Mouse (Mus musculus): ENCODE data around the gene Gm12800.
"Not testable (repeated sequence)": the region's sequence is repeated elsewhere in the genome, so short reads cannot be mapped to it uniquely, and the experiment has no call there.

Gene Gm12800

DNA sequence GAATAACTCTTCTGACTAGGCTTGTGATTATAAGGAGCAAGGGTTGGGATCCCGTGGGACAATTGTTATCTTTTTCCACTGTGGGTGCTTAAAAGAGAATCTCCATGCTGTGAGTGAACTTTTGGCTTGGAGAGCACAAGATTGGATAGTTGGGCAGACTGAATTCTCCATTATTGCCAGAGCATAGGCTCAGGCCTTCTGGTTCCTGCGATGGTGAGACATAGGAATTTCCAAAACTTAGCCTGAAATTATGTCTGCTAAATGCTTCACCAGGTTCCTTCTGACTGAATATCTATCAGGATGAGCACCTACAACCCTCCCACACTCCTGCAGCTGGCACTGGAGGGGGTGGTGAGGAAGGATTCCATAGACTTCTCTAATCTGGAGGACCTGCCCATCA lies at the start of gene Gm12800:
Gm12800 (plus strand) TSS at position 301 of the 400 bp plus-strand sequence.
- not testable (repeated sequence) for DNase-seq (ENCODE audit: low read depth in 2 of 2, low spot score in 2 of 2)

DNA sequence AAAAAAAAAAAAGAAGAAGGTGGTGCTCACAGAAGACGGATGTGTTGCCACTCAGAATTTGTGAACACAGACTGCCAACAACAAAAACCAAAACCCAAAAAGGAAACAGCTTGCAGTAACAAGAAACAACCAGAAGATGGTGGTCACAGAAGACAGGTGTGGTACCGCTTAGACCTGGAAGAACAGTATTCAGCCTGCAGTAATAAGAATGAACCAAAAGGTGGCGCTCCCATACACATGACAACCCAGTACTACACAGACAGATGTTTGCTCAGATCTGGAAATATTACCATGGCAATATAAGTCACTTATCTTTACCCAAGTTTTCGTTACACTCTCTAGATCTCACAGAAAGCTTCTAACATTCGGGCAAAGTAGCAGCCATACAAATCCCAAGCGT lies 48.0 kb upstream of the Gm12800 start:
- DNase-seq (ENCODE audit: low read depth in 2 of 2, low spot score in 2 of 2), result no peak

DNA sequence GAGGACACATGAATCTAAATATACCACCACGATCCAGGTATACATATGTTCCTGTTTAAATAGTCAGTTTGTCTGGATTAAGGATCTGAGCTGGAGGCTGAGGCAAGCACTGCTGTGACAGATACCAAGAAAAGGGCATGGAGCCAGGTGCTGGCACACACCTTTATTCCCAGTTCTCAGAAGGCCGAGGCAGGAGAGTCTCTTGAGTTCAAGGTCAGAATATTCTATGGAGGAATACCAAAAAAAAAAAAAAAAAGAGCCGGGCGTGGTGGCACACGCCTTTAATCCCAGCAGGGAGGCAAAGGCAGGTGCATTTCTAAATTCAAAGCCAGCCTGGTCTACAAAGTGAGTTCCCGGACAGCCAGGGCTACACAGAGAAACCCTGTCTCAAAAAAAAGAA lies 46.6 kb upstream of the Gm12800 start:
- no peak for DNase-seq (ENCODE audit: low read depth in 2 of 2, low spot score in 2 of 2)

DNA sequence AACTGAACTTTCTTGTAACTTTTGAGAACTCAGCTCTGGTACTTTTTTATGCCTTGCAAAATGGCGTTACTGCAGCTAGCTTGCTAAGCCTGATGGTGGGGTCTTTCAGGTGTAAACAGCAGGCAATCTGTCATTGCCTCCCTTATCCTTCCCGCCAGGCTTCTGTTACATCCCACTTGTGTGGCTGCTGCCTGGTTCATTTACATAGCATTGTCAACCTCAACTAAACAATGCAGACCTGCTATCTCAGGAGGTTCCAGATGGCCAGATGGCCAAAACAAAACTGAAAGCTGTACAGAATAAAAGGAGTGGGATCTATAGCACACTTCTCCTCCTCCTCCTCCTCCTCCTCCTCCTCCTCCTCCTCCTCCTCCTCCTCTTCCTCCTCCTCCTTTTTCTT lies 36.9 kb upstream of the Gm12800 start:
- DNase-seq (ENCODE audit: low read depth in 2 of 2, low spot score in 2 of 2), result not testable (repeated sequence)

DNA sequence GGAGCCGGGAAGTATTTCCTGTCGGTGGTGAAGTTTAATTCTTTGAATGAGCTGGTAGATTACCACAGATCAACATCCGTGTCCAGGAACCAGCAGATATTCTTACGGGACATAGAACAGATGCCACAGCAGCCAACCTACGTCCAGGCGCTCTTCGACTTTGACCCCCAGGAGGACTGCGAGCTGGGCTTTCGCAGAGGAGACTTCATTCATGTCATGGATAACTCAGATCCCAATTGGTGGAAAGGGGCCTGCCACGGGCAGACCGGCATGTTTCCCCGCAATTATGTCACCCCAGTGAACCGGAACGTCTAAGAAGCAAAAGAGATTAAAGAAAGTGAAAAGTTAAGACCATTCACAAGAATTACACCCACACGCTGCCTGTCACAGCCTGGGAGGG lies 33.2 kb upstream of the Gm12800 start:
- DNase-seq (ENCODE audit: low read depth in 2 of 2, low spot score in 2 of 2), result not testable (repeated sequence)

DNA sequence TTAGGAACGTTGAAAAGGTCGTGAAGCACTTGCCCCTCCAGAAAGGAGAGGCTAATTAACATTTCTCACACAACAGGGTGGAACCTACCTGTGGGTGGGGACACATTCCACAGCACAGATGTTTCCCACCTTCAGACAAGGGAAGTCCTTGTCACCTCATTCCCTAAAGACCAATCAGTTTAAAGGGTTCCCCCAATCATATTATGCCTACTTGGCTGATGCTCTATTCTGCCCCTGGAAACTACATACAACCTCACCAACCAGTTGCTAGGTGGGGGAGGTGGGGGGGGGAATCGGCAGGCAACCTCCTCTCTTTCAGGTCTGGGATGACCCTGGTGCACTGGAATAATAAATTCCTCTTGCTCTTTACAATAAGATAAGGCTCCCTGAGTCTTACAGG lies 25.3 kb upstream of the Gm12800 start:
- DNase-seq (ENCODE audit: low read depth in 2 of 2, low spot score in 2 of 2), result no peak

DNA sequence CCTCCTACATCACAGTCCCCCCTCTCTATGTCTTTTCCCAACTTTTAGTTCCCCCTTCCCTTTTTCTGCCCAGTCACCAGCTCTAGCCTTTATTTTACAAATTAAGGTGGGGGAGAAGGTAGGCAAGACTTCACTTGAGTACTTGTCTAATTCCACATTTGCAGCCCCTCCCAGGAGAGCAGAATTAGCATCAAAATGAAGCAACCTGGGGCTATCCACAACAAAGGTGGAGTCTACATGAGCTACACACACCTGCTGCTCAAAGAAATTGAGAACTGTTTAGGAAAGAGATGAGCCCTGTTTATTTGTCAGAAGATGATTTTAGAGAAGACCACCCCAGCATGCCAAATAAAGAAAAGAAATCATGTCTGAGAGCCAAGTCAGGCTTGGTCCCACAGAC lies 19.5 kb upstream of the Gm12800 start:
- DNase-seq (ENCODE audit: low read depth in 2 of 2, low spot score in 2 of 2), result no peak

DNA sequence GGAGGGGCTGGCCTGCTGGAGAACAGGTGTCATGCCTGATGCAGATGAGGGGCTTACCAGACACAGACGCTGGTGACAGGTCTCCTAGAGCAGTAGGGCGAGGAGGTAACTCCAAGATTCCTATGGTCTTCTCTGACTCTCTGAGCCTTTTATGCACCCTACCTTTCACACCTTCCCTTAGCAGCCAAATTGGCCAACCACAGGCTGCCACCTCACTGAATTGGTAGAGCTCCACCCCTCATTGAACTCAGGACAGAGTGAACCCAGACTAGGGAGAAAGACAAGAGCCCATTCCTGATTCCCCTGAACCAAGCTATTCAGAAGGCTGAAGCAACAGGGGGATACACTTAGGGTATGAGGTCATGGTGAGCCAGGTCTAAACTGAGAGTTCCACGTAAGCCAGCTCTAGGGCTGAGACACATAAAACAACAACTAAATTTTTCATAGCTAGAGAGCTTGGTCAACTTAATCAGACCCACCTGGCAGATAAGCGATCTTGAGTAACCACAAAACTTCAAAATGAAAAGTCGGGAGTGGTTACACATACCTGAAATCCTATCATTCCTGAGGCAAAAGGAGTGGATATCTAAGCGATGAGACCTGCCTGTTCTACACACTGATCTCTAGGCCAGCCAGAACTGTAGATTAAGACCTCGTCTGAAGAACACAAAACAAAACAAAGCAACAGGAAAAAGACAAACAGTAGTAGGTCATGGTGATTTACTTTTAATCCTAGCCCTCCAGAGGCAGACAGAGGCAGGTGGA lies 15.1 kb upstream of the Gm12800 start, which contains the start of gene C130073F10Rik:
C130073F10Rik (minus strand) TSS at position 134 of the 765 bp plus-strand sequence.
- DNase-seq (ENCODE audit: low read depth in 2 of 2, low spot score in 2 of 2), result no peak

DNA sequence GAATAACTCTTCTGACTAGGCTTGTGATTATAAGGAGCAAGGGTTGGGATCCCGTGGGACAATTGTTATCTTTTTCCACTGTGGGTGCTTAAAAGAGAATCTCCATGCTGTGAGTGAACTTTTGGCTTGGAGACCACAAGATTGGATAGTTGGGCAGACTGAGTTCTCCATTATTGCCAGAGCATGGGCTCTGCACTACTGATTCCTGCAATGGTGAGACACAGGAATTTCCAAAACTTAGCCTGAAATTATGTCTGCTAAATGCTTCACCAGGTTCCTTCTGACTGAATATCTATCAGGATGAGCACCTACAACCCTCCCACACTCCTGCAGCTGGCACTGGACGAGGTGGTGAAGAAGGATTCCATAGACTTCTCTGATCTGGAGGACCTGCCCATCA lies 31.2 kb downstream of the Gm12800 start, which contains the start of gene Gm12794:
Gm12794 (plus strand) TSS at position 301 of the 400 bp plus-strand sequence.
- not testable (repeated sequence) for DNase-seq (ENCODE audit: low read depth in 2 of 2, low spot score in 2 of 2)
